Mouse (Mus musculus) liver, embryonic 11.5 days (tissue): ENCODE data around the gene Stil. TPM values are rescaled to one million over a fixed set of nuclear protein-coding genes. Genes with fewer than 3 reads are reported as not detected.

Experiments
- ATAC-seq: fragments of 200-750 bp; cut with Nextera tagmentation; replicated peaks from 2 replicates; pipeline ENCODE4 v1.8.0; 2017; ENCODE audit warnings: moderate number of reproducible peaks, mild to moderate bottlenecking, moderate TSS enrichment, moderate library complexity; ENCODE audit not compliant: low FRiP score
- DNase-seq: peaks from one replicate; pipeline ENCODE4 v3.0.0-alpha.2; 2017; ENCODE audit warnings: low spot score
- H3K27ac ChIP-seq: fragments of 300-500 bp; sonication (generic); 2 replicates; pipeline ENCODE4 v1.5.1; 2014; ENCODE audit warnings: mild to moderate bottlenecking, low read depth, low read length, control low read depth
- H3K27me3 ChIP-seq: fragments of 300-500 bp; sonication (generic); replicated peaks from 2 replicates; pipeline ENCODE4 v1.6.1; 2014; ENCODE audit warnings: low read length, mixed read lengths; ENCODE audit not compliant: control insufficient read depth, insufficient read depth
- H3K36me3 ChIP-seq: fragments of 300-500 bp; sonication (generic); 2 replicates; pipeline ENCODE4 v1.6.1; 2014; ENCODE audit warnings: mild to moderate bottlenecking, low read length, moderate library complexity, mixed read lengths; ENCODE audit not compliant: control insufficient read depth, insufficient read depth
- H3K4me1 ChIP-seq: fragments of 300-500 bp; sonication (generic); replicated peaks from 2 replicates; pipeline ENCODE4 v1.6.1; 2014; ENCODE audit warnings: low read length, mixed read lengths; ENCODE audit not compliant: control insufficient read depth, insufficient read depth
- H3K4me2 ChIP-seq: fragments of 300-500 bp; sonication (generic); 2 replicates; pipeline ENCODE4 v1.6.1; 2014; ENCODE audit warnings: mild to moderate bottlenecking, control low read depth, moderate library complexity
- H3K4me3 ChIP-seq: fragments of 300-500 bp; sonication (generic); 2 replicates; pipeline ENCODE4 v1.5.1; 2014; ENCODE audit warnings: low read depth, low read length, control low read depth
- H3K9ac ChIP-seq: fragments of 300-500 bp; sonication (generic); 2 replicates; pipeline ENCODE4 v1.6.1; 2014; ENCODE audit warnings: low read depth, low read length, control low read depth
- H3K9me3 ChIP-seq: fragments of 300-500 bp; sonication (generic); 2 replicates; pipeline ENCODE4 v1.6.1; 2016; ENCODE audit warnings: low read length, inconsistent platforms, mixed read lengths; ENCODE audit not compliant: control insufficient read depth
- WGBS: fragments of 180-500 bp; shearing (Covaris S2); extraction: QIAGEN DNeasy Blood & Tissue Kit; methylation state at CpG from one replicate; pipeline ENCODE4 v1.1.7; 2014; 5-methylcytosine and 5-hydroxymethylcytosine counted together
- polyA plus RNA-seq: library from polyadenylated mRNA; unstranded; fragments of >200 nt; fragmentation: Nextera tagmentation; extraction: Ambion mirVana; gene quantifications from 2 replicates; pipeline ENCODE4 v1.2.1, GENCODE M21; 2014

The Stil gene
- polyA plus RNA-seq, 1 experiment from 2014 or later, result 16.2 TPM

DNA sequence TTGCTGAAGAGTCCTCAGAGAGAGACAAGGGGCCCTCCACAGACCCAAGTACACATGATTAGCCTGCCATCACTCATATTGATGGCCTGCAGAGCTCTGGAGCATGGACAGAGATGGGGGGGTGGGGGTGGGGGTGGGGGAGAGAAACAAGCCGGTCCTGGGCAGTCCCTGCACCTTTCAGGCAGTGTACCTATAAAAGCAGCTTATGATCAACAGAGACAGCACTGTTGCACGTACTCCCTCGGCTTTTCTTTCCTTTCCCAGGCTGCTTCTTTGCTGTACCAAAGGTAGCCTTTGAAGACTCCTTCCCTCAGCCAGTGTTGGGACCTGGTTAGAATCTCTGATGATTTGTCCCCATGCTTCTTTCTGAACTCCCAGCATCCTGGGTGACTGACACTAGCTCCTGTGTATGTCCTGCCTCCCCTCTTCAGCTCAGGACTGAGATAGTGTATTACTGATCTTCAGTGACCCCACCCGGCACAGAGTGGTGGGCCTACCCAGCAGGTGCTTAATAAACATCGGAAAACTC, 79.9 kb downstream of the Stil start:
- peaks cover 21% of the 10 kb centered on the region for H3K4me1 ChIP-seq
- H3K4me2 ChIP-seq, result no peak overlapping the region
- no peak overlapping the region for H3K27ac ChIP-seq
- no peak for ATAC-seq
- H3K36me3 ChIP-seq, result no peaks in the 10 kb centered on the region
- no peaks in the 10 kb centered on the region for H3K9me3 ChIP-seq
- H3K27me3 ChIP-seq, result no peaks in the 10 kb centered on the region
- no peak overlapping the region for H3K4me3 ChIP-seq
- no peak for DNase-seq
- WGBS, result 49% methylated on average over 5 of the region's 5 CpGs
- no peak overlapping the region; the same call in 1 of the 2 replicates for H3K9ac ChIP-seq

DNA sequence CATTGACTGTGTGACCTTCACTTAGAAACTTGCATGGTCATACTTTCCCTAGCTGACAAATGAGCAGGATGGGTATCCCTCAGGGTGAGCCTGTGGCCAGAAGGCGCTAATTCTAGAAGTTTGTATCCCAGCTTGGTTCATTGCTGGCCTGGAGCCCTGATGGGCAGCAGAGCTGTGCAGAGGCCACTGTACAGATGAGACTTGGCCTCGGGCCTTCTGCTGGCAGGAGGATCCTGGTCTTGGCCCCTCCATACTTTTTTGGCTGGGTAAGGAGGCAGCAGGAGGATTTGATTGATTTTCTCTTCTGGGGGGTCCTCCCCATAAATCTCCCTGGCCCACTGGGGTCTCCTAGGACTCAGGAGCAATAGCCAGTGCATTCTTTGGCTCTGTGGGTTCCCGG, 83.1 kb downstream of the Stil start:
- 94% methylated on average over 3 of the region's 3 CpGs for WGBS
- DNase-seq, result no peak
- no peak overlapping the region for H3K9ac ChIP-seq
- H3K9me3 ChIP-seq, result no peaks in the 10 kb centered on the region
- no peak overlapping the region for H3K4me3 ChIP-seq
- no peaks in the 10 kb centered on the region for H3K27me3 ChIP-seq
- no peak overlapping the region for H3K27ac ChIP-seq
- H3K4me1 ChIP-seq, result peaks cover 11% of the 10 kb centered on the region
- no peak for ATAC-seq
- no peak overlapping the region for H3K4me2 ChIP-seq
- H3K36me3 ChIP-seq, result no peaks in the 10 kb centered on the region

- peak; percentile 38 for ATAC-seq
- Histone ChIP-seq H3K9me3 (no peaks in the 10 kb centered on the region), H3K4me1 (peaks cover 11% of the 10 kb centered on the region), H3K27ac (no peak overlapping the region), H3K4me2 (no peak overlapping the region), H3K4me3 (no peak overlapping the region), H3K9ac (no peak overlapping the region; the same call in 1 of the 2 replicates), H3K36me3 (no peaks in the 10 kb centered on the region), H3K27me3 (peaks cover 4% of the 10 kb centered on the region)
- peak; percentile 75 for DNase-seq
- 17% methylated on average over 6 of the region's 6 CpGs for WGBS
These were observed 85.7 kb downstream of the Stil start for GRCm38 (mm10) chr4:115085522-115086095.

GRCm38 (mm10) chr4:115086257-115086656, 86.3 kb downstream of the Stil start:
- Histone ChIP-seq H3K4me2 (no peak overlapping the region), H3K27ac (no peak overlapping the region), H3K36me3 (no peaks in the 10 kb centered on the region), H3K4me3 (no peak overlapping the region), H3K9ac (no peak overlapping the region), H3K27me3 (peaks cover 4% of the 10 kb centered on the region), H3K9me3 (no peaks in the 10 kb centered on the region), H3K4me1 (peaks cover 12% of the 10 kb centered on the region)
- WGBS, result 68% methylated on average over 4 of the region's 4 CpGs
- DNase-seq (no peak), ATAC-seq (no peak)

DNA sequence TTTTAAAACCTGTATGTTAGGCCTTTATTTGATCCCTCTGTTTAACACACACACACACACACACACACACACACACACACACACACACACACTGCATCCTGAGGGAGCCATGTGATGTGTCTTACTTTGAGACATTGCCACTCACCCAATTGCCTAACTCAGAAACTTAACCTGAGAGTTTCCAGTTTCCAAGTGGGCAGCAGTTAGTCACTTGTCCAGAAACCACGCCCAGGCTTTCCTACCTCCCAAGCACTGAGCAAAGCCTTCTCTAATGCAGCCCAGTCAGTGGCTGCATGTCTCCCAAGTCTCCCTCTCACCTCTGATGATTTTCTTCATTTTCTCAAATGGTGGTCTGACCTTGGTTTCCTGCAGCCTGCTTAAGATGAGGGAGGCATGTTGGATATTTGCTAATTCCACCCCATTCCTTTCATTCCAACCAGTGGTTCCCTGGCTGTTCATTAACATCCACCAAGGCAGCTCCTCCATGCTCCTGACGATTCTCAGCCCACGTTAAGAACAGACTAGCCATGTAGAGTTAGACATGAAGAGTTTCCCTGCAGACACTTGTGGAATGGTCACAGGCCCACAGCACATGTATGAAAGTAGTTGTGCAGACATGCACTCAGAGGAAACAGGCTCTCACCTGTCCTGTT, 86.9 kb downstream of the Stil start:
- Histone ChIP-seq H3K9ac (no peak overlapping the region), H3K4me1 (peaks cover 12% of the 10 kb centered on the region), H3K27ac (no peak overlapping the region), H3K4me2 (no peak overlapping the region), H3K36me3 (no peaks in the 10 kb centered on the region), H3K27me3 (peaks cover 4% of the 10 kb centered on the region), H3K9me3 (no peaks in the 10 kb centered on the region), H3K4me3 (no peak overlapping the region)
- DNase-seq (no peak), ATAC-seq (no peak)
- WGBS, result 60% methylated on average over 3 of the region's 3 CpGs

DNA sequence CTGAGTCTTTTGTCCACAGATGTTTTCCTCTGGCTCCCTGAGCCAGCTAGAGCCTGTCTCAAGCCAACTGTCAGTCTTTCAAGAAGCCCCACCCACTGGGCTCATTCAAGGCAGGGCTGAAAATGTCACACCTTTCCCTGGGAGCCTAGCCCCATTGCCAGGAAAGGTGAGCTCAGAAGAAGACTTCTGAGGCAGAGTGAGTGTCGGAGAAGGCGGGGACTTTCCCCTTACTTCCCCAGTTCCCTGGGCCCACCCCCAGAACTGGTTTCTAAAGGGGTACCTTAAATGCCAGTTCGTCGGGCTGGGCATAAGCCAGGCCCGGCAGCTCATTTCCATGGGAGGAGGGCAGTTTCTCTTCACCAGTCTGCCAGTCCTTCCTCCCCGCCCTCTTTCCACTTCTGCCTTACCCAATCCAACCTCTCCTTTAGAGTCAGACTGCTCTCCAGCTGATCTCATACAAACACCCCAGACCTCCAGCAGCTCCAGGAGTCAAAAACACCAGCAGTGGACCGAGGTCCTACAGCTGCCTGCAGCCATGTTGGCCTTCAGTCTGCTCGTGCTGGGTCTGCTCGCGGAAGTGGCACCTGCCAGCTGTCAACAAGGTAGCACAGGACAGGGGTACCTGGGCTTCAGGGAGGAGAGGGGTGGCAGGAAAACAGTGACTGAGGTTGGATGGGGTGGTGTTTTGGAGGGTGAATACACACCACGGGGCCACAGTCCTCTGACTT, 88.8 kb downstream of the Stil start, which contains the start of gene Pdzk1ip1:
Gene Pdzk1ip1 (plus strand): TSS at position 98 of the 728 bp plus-strand sequence.
- H3K36me3 ChIP-seq, result no peaks in the 10 kb centered on the region
- peaks cover 4% of the 10 kb centered on the region for H3K27me3 ChIP-seq
- H3K4me2 ChIP-seq, result peak within 1 kb of the TSS; percentile 28
- H3K9me3 ChIP-seq, result no peaks in the 10 kb centered on the region
- 40% methylated on average over 11 of the region's 11 CpGs for WGBS
- H3K4me3 ChIP-seq, result peak within 1 kb of the TSS; percentile 28
- H3K9ac ChIP-seq, result peak within 1 kb of the TSS; percentile 32
- 0 out of 2 replicates have a peak within 1 kb of the TSS, but pooled peaks have one; percentile 38 for H3K27ac ChIP-seq
- no peak for DNase-seq
- peak; percentile 30; the same call in 1 of the 2 replicates for ATAC-seq
- peaks cover 24% of the 10 kb centered on the region for H3K4me1 ChIP-seq

- Histone ChIP-seq H3K27ac (peak overlapping the region; percentile 16; the same call in 1 of the 2 replicates), H3K27me3 (peaks cover 6% of the 10 kb centered on the region), H3K4me3 (peak overlapping the region; percentile 2; the same call in 1 of the 2 replicates), H3K36me3 (no peaks in the 10 kb centered on the region), H3K9ac (0 out of 2 replicates have a peak overlapping the region, but pooled peaks have one; percentile 27), H3K9me3 (no peaks in the 10 kb centered on the region), H3K4me1 (peaks cover 38% of the 10 kb centered on the region), H3K4me2 (peak overlapping the region; percentile 33)
- ATAC-seq, result peak; percentile 5; the same call in 1 of the 2 replicates
- no peak for DNase-seq
- 61% methylated on average over 2 of the region's 2 CpGs for WGBS
These were observed 90.6 kb downstream of the Stil start for GRCm38 (mm10) chr4:115090592-115090991.

DNA sequence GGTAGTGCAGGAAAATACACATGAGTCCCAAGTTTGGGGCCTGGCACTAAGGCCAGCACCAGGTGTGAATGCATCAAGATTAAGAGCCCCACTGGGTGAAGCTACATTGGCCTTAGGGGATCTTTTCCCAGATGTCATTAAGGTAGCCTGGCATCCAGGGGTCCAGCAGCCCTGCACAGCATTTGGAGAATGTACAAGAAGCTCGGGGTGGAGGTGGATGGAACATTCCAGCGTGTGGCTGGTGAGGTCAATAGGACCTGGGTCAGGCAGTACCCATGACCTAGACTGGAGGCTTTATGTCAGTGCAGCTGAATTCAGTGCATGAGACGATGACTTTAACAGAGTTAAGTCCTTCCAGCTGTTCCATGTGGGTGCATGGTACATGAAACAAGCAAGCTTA, 91.8 kb downstream of the Stil start:
- no peaks in the 10 kb centered on the region for H3K9me3 ChIP-seq
- H3K27me3 ChIP-seq, result peaks cover 11% of the 10 kb centered on the region

More for the DNA sequence above, 91.8 kb downstream of the Stil start:
- Histone ChIP-seq H3K4me1 (peaks cover 48% of the 10 kb centered on the region), H3K4me2 (peak overlapping the region; percentile 20; the same call in 1 of the 2 replicates), H3K36me3 (no peaks in the 10 kb centered on the region), H3K4me3 (no peak overlapping the region), H3K27ac (peak overlapping the region; percentile 5; the same call in 1 of the 2 replicates), H3K9ac (no peak overlapping the region)
- ATAC-seq, result no peak
- 90% methylated on average over 3 of the region's 3 CpGs for WGBS
- DNase-seq, result no peak
